Mouse (Mus musculus) CH12F3 (cell line): ENCODE measurements around the gene Naip2.
"Not testable (repeated sequence)": the region's sequence is repeated elsewhere in the genome, so short reads cannot be mapped to it uniquely, and the experiment has no call there.

Experiments used
- in situ Hi-C: fragments of 300-500 bp; cut with MboI; formaldehyde crosslinking; loops from 2 replicates; pipeline ENCODE4 v1.14.3; 2020; ENCODE audit warnings: low sequenced_read_pairs

Gene Naip2

DNA sequence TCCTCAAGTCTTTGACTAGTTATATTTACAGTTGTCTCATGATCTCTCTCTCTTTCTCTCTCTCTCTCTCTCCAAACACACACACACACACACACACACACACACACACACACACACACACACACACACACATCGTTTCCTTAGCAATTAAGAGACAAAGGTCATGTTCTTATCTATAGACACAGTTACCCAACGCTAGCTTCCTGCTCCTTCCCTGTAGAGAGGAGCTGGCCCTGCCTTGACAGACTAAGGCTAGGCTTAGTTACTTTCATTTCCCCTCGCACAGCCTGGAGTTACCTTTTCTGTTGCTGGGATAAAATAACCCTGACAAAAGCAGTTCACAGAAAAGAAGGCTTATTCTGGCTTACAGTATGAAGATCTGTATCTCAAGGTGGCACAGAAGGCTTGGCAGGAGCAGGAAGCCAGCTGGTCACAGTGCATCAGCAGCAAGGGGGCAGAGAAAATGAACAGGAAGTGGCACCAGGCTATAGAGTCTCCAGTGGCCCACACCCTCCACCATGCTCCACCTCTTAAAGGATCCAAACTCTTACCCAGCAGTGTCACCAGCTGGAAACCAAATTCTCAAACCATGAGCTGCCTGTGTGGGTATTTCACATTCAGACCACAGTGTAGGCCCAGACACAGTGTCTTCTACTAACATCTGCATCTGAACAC, at the start of gene Naip2:
Naip2 (minus strand) TSS at position 434 of the 675 bp plus-strand sequence.
- in situ Hi-C loops: not testable (repeated sequence)

DNA sequence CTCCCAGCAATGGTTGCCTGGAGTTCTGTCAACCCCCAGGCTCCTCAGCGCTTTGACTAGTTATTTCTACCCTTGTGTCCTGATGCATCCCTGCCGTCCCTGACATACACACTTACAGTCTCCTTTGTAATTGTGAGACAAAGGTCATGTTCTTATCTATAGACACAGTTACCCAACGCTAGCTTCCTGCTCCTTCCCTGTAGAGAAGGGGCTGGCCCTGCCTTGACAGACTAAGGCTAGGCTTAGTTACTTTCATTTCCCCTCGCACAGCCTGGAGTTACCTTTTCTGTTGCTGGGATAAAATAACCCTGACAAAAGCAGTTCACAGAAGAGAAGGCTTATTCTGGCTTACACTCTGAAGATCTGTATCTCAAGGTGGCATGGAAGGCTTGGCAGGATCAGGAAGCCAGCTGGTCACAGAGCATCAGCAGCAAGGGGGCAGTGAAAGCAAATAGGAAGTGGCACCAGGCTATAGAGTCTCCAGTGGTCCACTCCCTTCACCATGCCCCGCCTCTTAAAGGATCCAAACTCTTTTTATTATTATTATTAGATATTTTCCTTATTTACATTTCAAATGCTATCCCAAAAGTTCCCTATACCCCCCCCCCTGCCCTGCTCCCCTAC, 45.1 kb upstream of the Naip2 start:
- in situ Hi-C loops: not testable (repeated sequence)

DNA sequence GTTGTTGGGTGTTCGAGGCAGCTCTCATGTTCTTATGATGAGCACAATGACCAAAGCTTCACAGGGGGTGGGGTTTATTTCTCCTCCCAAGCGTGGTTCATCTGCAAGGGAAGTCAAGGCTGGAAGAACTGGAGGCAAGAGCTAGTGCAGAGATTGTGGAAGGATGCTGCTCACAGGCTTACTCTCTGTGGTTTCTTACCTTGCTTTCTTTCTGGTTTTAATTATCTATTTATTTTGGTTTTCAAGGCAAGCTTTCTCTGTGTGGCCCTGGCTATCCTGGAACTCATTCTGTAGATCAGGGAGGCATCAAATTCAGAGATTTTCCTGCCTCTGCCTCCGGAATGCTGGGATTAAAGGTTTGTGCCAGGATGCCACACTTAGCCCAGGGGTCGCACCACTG, 44.3 kb upstream of the Naip2 start, which contains the start of gene Naip5:
Naip5 (minus strand) TSS at position 101 of the 400 bp plus-strand sequence.
- in situ Hi-C loops: not testable (repeated sequence)

DNA sequence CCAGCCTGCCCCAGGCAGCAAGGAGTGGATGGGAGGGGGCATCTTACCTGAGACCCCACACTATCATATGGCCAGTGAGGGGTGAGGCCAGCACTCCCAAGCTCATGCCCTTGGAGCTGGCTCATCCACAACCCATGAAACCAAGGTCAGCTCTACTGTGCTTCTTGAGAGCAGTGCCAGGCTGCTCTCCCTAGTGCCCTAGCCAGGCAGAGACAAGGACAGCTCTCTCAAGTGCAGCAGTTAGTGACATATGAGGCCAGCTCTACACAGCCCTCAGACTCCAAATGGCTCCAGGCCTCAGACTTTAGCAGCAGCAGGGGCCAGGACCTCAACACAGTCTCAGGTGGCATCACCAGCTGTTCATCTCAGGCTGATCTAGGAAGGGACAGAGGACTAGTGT, 41.8 kb upstream of the Naip2 start:
- in situ Hi-C loops: no loop called here

DNA sequence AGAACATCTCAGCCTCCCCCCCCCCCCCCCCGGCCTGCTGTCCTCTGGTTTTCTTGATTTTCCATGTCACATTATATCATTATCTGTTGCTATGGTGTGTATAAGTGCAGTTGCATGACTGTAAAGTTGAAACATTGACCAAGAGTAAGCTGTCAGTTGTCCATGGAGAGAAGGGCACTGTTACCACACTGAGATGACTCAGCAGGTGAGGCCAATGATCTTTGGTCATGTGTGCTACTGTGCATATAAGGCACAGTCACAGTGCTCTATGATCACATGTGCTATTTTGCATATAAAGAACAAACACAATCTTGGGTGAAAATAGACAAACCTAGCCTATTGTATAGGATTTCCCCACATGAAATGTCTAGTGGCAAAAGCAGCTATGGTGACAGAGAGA, 11.8 kb upstream of the Naip2 start:
- in situ Hi-C loops: not testable (repeated sequence)

DNA sequence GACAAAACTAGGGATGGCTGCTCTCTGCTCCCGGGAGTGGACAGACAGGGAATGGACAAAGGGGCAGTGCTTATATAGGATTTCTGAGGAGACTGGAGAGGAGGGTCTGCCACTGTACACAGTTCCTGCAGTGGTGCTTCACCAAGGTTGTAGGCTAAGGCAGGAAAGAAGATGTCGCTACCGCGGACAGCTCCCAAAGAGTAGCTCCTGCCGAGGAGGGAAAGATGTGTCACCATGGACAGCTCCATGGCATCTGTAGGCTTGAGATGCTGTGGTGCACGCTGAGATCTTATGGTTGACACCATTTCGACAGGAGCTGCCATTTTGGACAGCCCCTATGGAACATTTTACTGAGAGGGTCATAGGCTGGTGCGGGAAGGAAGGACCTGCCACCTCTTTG, 8.6 kb upstream of the Naip2 start:
- in situ Hi-C loops: no loop called here

DNA sequence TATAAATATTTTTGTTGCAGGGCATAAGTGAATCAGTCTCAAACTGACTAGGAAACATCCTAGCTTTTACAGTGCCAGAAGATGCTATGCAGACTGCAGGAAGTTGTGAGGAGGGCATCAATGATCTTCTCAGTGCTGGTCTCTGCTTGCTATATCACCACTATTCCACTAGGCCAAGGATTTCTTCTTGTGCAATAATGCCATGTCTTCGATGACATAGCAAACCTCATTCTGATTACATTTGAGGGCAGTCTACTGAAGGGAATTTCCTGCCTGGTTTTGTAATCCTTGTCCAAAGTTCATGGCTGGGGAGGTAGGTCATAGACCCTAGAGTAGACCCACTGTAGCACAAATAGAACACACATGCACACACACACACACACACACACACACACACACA, 1.4 kb upstream of the Naip2 start:
- in situ Hi-C loops: no loop called here

DNA sequence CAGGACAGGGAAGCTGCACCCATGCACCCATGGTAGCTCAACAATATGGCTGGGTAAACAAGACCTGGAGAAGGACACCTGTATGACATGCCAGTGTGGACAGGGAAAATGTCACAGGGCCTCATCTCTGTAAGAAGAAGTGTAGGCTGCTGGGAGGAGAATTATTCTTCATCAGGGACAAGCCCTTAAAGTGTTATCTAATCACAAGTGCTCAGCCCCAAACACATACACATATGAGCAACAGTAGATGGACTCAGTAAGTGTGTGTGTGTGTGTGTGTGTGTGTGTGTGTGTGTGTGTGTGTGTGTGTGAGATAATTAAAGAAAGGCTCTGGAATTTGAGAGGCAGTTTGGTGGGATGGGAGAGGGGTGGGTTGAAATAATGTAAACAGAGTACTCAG, 1.1 kb downstream of the Naip2 start:
- in situ Hi-C loops: no loop called here

DNA sequence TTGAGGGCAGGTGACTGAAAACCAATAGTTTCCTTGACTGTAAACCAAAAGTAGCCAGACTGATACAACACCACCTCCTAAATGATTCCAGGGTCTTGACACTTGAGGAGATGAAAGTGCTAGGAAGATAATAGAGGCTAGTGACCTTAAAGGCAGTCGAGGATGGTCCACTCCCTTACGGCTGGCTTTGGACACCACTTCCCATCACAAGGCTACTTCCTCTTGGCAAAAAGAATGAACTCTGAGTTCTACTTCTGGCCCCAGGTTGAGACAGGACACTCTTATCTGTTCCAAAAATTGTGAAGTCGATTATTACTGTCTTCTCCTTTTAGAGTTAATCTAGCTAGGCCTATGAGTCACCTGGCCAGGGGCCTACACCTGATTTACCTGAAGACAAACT, 6.5 kb downstream of the Naip2 start:
- in situ Hi-C loops: no loop called here

DNA sequence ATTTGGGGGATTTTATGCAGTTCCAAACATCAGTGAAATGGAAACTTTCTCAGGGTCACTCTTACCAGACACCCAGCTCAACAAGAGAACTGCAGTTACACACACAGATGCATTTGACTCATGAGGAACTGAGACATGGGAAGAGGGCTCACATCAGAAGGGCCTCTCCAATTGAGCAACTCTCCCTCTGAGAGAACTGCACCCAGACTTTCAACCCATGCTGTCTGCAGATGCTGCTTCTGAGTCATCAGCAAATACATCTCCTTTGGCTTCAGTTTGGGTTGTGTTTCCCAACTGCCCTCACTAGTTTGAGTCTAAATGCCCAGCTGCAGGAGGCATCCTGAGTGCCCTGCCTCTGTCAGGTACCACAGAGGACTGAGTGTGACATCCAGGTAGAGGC, 18.8 kb downstream of the Naip2 start:
- in situ Hi-C loops: not testable (repeated sequence)

DNA sequence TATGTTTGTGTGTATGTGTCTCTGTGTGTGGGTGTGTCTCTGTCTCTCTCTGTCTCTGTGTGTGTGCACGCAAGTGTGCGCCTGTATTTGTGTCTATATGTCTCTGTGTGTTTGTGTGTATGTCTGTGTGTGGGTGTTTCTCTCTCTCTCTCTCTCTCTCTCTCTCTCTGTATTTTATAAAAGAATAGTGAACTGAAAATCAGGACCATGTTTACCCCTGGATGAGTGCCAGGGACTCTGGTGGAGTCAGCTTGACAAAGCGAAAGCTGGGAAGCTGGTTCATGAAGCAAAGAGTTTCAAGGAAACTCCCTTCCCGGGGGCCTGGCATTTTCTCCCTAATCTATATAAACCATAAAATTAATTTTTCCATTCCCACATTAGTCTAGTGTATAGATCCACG, 27.5 kb downstream of the Naip2 start:
- in situ Hi-C loops: not testable (repeated sequence)

DNA sequence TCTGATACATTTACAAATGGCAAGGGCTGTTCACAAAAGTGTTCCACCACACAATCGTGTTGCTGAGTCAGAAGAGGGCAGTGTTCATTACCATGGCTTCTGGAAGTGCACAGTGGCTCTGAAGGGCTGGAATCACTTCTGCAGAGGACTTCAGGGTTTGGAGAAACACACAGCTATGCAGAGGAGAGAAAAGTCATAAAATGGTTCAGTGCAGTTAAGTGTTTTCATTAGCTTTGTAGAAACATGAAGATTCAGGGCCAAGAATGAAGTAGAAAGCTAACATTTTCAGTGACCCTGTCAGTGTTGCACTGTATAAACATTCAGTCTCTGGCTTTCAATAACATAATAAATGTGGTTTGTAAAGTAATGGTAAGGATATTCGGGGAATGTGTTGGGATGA, 35.5 kb downstream of the Naip2 start:
- in situ Hi-C loops: not testable (repeated sequence)

DNA sequence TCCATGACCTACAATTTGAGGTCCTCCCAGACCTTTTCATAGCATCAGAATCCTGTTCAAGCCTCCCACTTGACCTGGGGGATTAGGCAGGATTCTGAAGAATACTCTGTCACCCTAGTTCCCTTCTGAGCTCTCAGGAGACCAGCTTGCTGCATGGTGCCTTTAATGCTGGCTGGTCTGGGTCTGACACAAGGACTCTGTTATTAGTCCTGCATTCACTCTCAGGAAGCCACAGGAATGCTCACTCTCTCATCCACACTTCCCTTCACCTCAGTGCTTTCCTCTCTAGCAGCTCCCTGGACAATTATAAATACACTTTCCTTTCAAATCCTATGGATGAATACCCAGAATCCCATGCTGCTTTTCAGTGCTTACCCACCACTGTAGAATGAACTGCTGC, 39.4 kb downstream of the Naip2 start:
- in situ Hi-C loops: not testable (repeated sequence)

DNA sequence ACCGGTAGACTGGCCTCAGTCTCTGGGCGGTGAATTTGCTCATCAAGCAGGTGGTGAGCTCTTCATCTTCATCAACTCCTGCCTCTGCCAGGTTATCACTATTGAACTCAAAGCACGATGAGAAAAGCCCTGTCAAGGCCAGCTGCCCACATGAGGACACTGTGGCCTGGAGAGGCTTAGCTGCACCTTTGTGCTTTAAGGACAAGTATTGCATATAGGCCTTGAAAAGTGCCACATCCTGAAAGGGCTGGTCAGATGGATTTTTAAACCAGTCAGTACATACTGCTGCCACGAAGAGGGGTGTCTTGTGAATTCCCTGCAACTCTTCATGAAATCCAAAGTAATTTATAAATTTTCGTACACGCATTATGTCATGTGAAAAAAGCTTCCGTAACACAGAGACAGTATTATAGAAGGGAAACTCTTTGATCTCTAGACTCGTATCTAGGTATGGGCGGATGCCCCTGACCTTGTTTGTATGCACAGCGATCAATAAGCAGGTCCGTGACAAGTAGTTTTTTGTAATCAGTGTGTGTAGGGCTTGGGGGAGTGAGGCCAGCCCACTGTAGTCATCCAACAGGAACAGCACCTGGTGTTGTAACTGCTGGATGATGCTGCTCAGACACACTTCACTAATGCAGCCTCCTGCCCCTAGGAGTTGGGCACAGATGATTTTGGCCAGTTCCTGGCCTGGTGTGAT, 40.6 kb downstream of the Naip2 start:
- in situ Hi-C loops: not testable (repeated sequence)

DNA sequence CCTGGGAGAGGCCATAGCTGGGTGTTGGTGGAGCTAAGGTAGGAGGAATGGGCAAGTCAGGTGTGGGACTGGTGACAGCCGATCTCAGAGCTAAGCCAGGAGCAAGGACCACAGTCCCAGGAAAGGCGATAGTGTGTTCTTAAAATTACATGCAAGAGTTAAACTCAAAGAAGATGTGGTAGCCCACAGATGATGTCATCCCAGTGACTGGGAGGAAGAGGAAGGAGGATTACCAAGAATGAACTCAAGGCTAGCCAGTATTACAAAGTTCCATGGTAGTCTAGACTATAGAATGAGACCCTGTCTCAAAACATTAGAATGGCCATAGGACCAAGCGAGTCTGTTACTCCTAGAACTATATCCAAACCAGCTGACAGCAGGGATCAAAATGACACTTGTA, 45.3 kb downstream of the Naip2 start:
- in situ Hi-C loops: no loop called here

DNA sequence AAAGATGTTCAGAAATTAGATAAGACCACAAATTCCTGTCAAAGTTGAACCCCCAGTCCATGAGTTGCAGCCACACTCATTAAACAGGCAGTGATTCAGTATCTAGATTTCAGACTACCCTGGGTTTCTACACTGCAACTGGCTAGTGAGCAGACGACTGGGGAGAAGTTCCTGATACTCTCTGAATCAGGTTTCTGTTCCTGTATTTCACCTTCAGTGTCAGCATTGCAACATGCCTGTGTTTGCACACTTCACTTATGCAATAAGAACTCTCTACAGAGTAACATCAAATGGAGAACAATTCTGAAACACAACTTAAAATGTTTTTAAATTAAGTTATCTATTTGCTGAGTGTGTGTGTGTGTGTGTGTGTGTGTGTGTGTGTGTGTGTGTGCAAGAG, 49.2 kb downstream of the Naip2 start:
- in situ Hi-C loops: no loop called here

DNA sequence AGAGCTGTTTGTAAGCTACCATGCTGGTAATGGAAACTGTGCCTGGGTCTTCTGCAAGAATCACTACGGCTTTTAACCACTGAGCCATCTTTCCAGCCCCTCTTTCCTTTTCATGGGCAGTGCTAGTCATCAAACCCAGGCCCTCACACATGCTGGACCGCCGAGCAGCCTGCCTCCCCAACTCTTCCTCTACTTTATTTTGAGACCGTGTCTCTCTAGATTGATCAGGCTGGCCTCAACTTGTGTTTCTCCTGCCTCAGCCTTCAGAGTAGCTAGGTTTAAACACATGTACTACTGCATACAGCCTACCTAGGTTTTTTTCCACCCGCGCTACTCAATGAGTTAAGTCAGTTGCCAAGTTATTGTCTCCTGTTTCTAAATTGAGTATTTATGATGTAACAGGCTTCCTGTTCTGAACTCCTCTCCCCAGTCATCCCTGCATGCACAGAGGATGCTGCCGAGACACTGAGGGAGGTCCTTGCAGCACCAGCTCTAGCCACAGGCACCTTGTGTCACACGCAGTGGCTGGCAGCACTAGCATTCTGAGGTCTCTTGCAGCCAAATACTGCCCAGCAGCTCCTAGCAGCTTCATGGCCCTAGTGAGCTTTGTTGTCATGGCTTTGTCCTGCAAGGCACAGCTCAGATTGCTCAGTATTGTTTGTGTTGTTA, 60.1 kb downstream of the Naip2 start:
- in situ Hi-C loops: no loop called here

DNA sequence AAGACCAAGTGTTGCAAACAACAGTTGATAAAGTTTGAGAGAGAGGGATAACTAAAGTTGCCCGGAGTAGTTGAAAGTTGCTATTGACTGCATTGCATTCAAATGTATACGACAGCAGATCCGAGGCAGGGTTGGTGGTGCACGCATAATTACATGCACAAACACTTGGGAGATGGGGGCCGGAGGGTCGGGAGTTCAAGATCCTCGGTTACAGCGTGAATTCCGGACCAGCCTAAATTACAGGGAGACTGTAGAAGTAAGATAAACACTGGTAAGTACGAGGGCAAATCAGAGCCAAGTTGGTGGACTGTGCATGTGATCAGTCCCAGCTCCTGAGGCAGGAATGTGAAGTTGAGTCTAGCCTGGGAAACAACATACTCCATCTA, 76.6 kb downstream of the Naip2 start:
- in situ Hi-C loops: no loop called here

DNA sequence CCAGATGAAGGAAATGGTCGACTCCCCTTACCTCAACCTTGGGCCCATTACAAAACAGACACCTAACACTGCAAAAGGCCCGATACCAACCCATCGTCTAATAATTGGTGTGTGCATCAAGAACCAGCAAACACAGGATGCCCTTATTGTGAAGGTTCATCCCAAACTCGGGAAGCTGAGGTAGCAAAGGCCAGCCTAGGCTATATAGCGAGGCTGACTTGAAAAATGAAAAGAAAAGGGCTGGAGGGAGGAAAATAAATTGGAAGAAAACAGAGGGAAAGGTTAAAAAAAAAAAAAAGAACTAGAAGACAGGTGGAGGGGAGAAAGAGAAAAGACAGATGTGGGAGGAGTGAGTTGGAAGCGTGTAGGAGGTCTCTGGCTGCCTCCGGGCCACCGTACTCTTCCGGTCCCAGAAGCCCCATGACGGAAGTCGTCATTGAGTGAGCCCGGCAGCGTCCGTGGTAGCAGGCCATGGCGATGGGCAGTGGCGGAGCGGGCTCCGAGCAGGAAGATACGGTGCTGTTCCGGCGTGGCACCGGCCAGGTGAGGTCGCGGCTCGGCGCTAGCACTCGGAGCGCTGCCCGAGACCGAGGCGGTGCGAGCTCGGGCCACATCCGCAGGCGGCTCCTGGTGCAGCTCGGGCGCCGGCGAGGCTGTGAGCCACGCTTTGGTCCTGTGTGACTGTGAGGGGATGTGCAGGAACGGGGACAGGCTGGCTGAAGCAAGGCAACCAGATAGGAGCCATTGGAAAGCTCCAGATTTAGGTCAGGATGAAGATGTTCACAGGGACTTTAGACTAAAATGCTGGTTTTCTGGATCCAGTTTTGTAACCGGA, 77.3 kb downstream of the Naip2 start, which contains the start of gene Smn1:
Smn1 (plus strand) TSS at position 430 of the 835 bp plus-strand sequence.
- in situ Hi-C loops: no loop called here

DNA sequence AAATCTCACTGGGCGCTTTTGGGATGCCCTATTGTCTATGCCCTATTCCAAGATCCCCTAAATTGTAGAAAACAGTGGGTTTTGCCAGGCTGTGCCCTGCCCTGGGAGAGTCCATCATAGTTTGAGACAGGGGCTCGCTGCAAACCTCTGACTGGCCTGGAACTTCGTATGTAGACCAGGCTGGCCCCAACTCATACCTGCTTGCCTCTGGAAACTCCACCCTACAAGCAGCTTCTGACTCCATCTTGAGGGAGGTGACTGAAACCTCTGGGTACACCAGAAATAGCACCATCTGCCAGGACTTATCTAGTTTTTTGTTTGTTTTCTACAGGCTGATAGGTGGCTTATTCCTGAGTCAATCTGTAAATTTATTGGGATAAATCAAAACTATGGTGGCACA, 77.9 kb downstream of the Naip2 start:
- in situ Hi-C loops: no loop called here
